Mouse (Mus musculus) hindbrain, embryonic 16.5 days (tissue): Measurements from ENCODE around the gene Scube1. TPM values are rescaled to one million over a fixed set of nuclear protein-coding genes. Genes with fewer than 3 reads are reported as not detected.

Experiments
- ATAC-seq: fragments of 200-750 bp; cut with Nextera tagmentation; 2 replicates; pipeline ENCODE4 v1.8.0; 2017; ENCODE audit warnings: moderate TSS enrichment, moderate library complexity
- H3K27ac ChIP-seq: fragments of 300-500 bp; sonication (generic); 2 replicates; pipeline ENCODE4 v1.5.1; 2014; ENCODE audit warnings: low read depth, mild to moderate bottlenecking, control low read depth, low read length, moderate library complexity
- H3K27me3 ChIP-seq: fragments of 300-500 bp; sonication (generic); replicated peaks from 2 replicates; pipeline ENCODE4 v1.6.1; 2014; ENCODE audit warnings: low read length; ENCODE audit not compliant: control insufficient read depth, insufficient read depth
- H3K36me3 ChIP-seq: fragments of 300-500 bp; sonication (generic); 2 replicates; pipeline ENCODE4 v1.6.1; 2014; ENCODE audit warnings: mild to moderate bottlenecking, low read length, moderate library complexity, mixed read lengths; ENCODE audit not compliant: control insufficient read depth, insufficient read depth
- H3K4me1 ChIP-seq: fragments of 300-500 bp; sonication (generic); 2 replicates; pipeline ENCODE4 v1.6.1; 2014; ENCODE audit warnings: low read depth, low read length; ENCODE audit not compliant: control insufficient read depth, insufficient read depth
- H3K4me2 ChIP-seq: fragments of 300-500 bp; sonication (generic); 2 replicates; pipeline ENCODE4 v1.6.1; 2014; ENCODE audit warnings: mild to moderate bottlenecking, low read length, control low read depth, moderate library complexity
- H3K4me3 ChIP-seq: fragments of 300-500 bp; sonication (generic); 2 replicates; pipeline ENCODE4 v1.5.1; 2014; ENCODE audit warnings: mild to moderate bottlenecking, low read length, control low read depth, moderate library complexity
- H3K9ac ChIP-seq: fragments of 300-500 bp; sonication (generic); 2 replicates; pipeline ENCODE4 v1.6.1; 2014; ENCODE audit warnings: low read depth, mild to moderate bottlenecking, control low read depth, low read length, moderate library complexity
- H3K9me3 ChIP-seq: fragments of 300-500 bp; sonication (generic); 2 replicates; pipeline ENCODE4 v1.6.1; 2014; ENCODE audit warnings: mild to moderate bottlenecking, low read length, moderate library complexity; ENCODE audit not compliant: control insufficient read depth
- WGBS: fragments of 180-500 bp; shearing (Covaris S2); extraction: QIAGEN DNeasy Blood & Tissue Kit; methylation state at CpG from one replicate; pipeline ENCODE4 v1.1.7; 2014; 5-methylcytosine and 5-hydroxymethylcytosine counted together
- polyA plus RNA-seq: library from polyadenylated mRNA; unstranded; fragments of >200 nt; fragmentation: Nextera tagmentation; extraction: Ambion mirVana; gene quantifications from 2 replicates; pipeline ENCODE4 v1.2.1, GENCODE M21; 2015

Gene Scube1
- polyA plus RNA-seq, 1 experiment from 2014 or later: 5.8 TPM

- H3K9me3 ChIP-seq: no peaks in the 10 kb centered on the region
- WGBS: 38% methylated on average over 4 of the region's 4 CpGs
- H3K4me1 ChIP-seq: no peaks in the 10 kb centered on the region; the same call in 1 of the 2 replicates
- no peak overlapping the region for H3K4me3 ChIP-seq
- H3K27me3 ChIP-seq: no peaks in the 10 kb centered on the region
- no peaks in the 10 kb centered on the region for H3K36me3 ChIP-seq
- no peak for ATAC-seq
- H3K9ac ChIP-seq: no peak overlapping the region; the same call in 1 of the 2 replicates
- H3K27ac ChIP-seq: no peak overlapping the region
- H3K4me2 ChIP-seq: no peak overlapping the region
Measured at GRCm38 (mm10) chr15:83663066-83663465, 61.8 kb downstream of the Scube1 start.

GRCm38 (mm10) chr15:83662106-83662505, 62.7 kb downstream of the Scube1 start:
- Histone ChIP-seq H3K9ac (no peak overlapping the region), H3K27me3 (no peaks in the 10 kb centered on the region), H3K4me1 (no peaks in the 10 kb centered on the region; the same call in 1 of the 2 replicates), H3K27ac (no peak overlapping the region), H3K9me3 (no peaks in the 10 kb centered on the region), H3K4me2 (no peak overlapping the region), H3K36me3 (no peaks in the 10 kb centered on the region), H3K4me3 (no peak overlapping the region)
- ATAC-seq: no peak
- 52% methylated on average over 7 of the region's 7 CpGs for WGBS

- Histone ChIP-seq H3K4me2 (no peak overlapping the region), H3K4me3 (no peak overlapping the region), H3K4me1 (no peaks in the 10 kb centered on the region), H3K27ac (no peak overlapping the region), H3K27me3 (no peaks in the 10 kb centered on the region), H3K9me3 (no peaks in the 10 kb centered on the region), H3K36me3 (no peaks in the 10 kb centered on the region), H3K9ac (no peak overlapping the region)
- 96% methylated on average over 6 of the region's 6 CpGs for WGBS
- ATAC-seq: no peak
Measured at GRCm38 (mm10) chr15:83642518-83642917, 82.3 kb downstream of the Scube1 start.

GRCm38 (mm10) chr15:83640208-83640607, 84.6 kb downstream of the Scube1 start:
- H3K4me3 ChIP-seq: no peak overlapping the region
- no peak overlapping the region for H3K27ac ChIP-seq
- H3K9ac ChIP-seq: no peak overlapping the region
- H3K4me2 ChIP-seq: no peak overlapping the region
- 79% methylated on average over 4 of the region's 4 CpGs for WGBS
- H3K4me1 ChIP-seq: no peaks in the 10 kb centered on the region
- no peaks in the 10 kb centered on the region for H3K36me3 ChIP-seq
- no peaks in the 10 kb centered on the region for H3K27me3 ChIP-seq
- ATAC-seq: no peak
- H3K9me3 ChIP-seq: no peaks in the 10 kb centered on the region

- H3K27me3 ChIP-seq: no peaks in the 10 kb centered on the region
- no peak for ATAC-seq
- no peak overlapping the region for H3K27ac ChIP-seq
- H3K36me3 ChIP-seq: no peaks in the 10 kb centered on the region
- no peak overlapping the region for H3K4me2 ChIP-seq
- H3K9me3 ChIP-seq: no peaks in the 10 kb centered on the region
- WGBS: 61% methylated on average over 3 of the region's 3 CpGs
- H3K4me3 ChIP-seq: no peak overlapping the region
- no peak overlapping the region for H3K9ac ChIP-seq
- no peaks in the 10 kb centered on the region for H3K4me1 ChIP-seq
Measured at GRCm38 (mm10) chr15:83639160-83639559, 85.7 kb downstream of the Scube1 start.

- 83% methylated on average over 20 of the region's 20 CpGs for WGBS
- H3K36me3 ChIP-seq: no peaks in the 10 kb centered on the region
Measured at GRCm38 (mm10) chr15:83638196-83638899, 86.5 kb downstream of the Scube1 start.

GRCm38 (mm10) chr15:83636759-83637158, 88.1 kb downstream of the Scube1 start:
- H3K27me3 ChIP-seq: no peaks in the 10 kb centered on the region

More at GRCm38 (mm10) chr15:83638196-83638899, 86.5 kb downstream of the Scube1 start:
- H3K4me1 ChIP-seq: no peaks in the 10 kb centered on the region
- no peak overlapping the region for H3K4me2 ChIP-seq
- H3K9me3 ChIP-seq: no peaks in the 10 kb centered on the region
- H3K27ac ChIP-seq: no peak overlapping the region
- ATAC-seq: no peak
- no peak overlapping the region for H3K9ac ChIP-seq
- H3K4me3 ChIP-seq: no peak overlapping the region
- no peaks in the 10 kb centered on the region for H3K27me3 ChIP-seq

GRCm38 (mm10) chr15:83635251-83635650, 89.6 kb downstream of the Scube1 start:
- H3K4me2 ChIP-seq: no peak overlapping the region
- no peak overlapping the region for H3K9ac ChIP-seq
- H3K4me1 ChIP-seq: no peaks in the 10 kb centered on the region
- no peaks in the 10 kb centered on the region for H3K27me3 ChIP-seq
- WGBS: 43% methylated on average over 3 of the region's 3 CpGs
- no peaks in the 10 kb centered on the region for H3K36me3 ChIP-seq
- H3K27ac ChIP-seq: no peak overlapping the region
- H3K9me3 ChIP-seq: no peaks in the 10 kb centered on the region
- H3K4me3 ChIP-seq: no peak overlapping the region
- ATAC-seq: no peak

More at GRCm38 (mm10) chr15:83636759-83637158, 88.1 kb downstream of the Scube1 start:
- H3K36me3 ChIP-seq: no peaks in the 10 kb centered on the region
- H3K4me3 ChIP-seq: no peak overlapping the region
- WGBS: 84% methylated on average over 6 of the region's 6 CpGs
- no peaks in the 10 kb centered on the region for H3K9me3 ChIP-seq
- no peak overlapping the region for H3K9ac ChIP-seq
- no peak for ATAC-seq
- H3K4me1 ChIP-seq: no peaks in the 10 kb centered on the region
- no peak overlapping the region for H3K4me2 ChIP-seq
- no peak overlapping the region for H3K27ac ChIP-seq

- no peak overlapping the region for H3K4me2 ChIP-seq
- H3K36me3 ChIP-seq: no peaks in the 10 kb centered on the region
- H3K27ac ChIP-seq: no peak overlapping the region
- 5% methylated on average over 1 of the region's 1 CpGs for WGBS
- no peaks in the 10 kb centered on the region for H3K4me1 ChIP-seq
- no peak overlapping the region for H3K9ac ChIP-seq
- H3K4me3 ChIP-seq: no peak overlapping the region
- no peaks in the 10 kb centered on the region for H3K27me3 ChIP-seq
- no peak for ATAC-seq
- H3K9me3 ChIP-seq: no peaks in the 10 kb centered on the region; the same call in 1 of the 2 replicates
Measured at GRCm38 (mm10) chr15:83634076-83634475, 90.7 kb downstream of the Scube1 start.
